Mouse (Mus musculus): ENCODE results near the gene Rasa3. TPM values are rescaled to one million over a fixed set of nuclear protein-coding genes. Genes with fewer than 3 reads are reported as not detected.

Rasa3 gene
- polyA plus RNA-seq, 2 experiments, result 10.1 to 15.8 TPM

DNA sequence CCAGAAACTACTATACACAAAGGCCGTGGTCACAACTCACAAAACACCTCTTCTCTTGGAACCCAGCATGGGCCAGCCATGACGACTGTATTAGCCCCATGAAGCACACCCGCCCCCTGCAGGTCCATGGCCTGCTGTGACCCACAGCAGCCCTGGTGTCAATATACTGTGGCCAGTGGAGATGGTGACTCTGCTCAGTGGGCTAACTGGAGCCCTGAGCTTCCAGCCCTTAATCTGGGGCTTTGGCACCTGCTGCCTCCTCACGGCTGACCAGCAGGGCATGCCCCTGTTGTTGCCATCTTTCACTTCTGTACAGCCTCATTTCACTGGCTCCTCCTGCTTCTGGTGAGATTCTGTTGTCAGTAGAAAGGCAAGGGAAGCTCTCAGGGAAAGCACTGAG, 4.2 kb downstream of the Rasa3 start:
- DNase-seq (ENCODE audit: low read depth in 3 of 3, low spot score in 3 of 3), result no peak
- H3K27ac ChIP-seq, result no peak overlapping the region

DNA sequence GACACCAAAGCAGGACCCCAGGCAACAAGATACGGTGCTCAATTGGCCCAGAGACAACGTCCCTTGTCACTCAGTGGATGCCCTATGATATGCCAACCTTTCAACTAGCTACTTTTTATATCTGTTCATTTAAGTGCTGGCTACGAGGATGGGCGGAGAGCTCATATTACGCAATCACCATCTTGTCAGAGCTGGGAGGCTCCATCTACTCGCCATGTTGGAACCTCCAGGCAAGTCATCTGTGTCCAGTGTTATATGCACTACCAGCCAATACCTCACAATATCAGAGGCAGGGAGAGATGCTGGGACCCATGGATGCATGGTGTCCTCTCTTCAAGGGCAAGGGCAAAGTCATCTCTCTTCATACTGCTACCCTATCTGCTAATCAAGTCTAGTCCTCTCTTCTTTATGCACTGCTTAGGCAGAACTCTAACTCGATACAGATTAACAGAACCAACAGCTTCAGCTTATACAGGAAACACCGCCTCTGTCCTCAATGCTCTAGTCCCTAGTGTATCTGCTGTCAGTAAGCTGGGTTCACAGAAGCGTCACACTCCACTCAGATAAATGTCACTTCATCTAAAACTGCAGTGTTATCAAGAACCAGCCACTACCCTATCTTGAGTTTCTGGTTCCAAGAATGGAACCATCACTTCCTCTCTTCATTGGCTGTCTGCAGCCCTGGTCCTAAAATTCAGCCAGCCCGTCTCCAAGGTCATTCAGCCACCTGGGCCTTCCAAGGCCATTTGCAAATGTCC, 6.0 kb downstream of the Rasa3 start:
- H3K9me3 ChIP-seq (ENCODE audit: control insufficient read depth, low read length), result no peaks in the 10 kb centered on the region
- no peaks in the 10 kb centered on the region for H3K27me3 ChIP-seq (ENCODE audit: control insufficient read depth, insufficient read depth, low read length)
- H3K36me3 ChIP-seq (replicated peaks; ENCODE audit: control insufficient read depth, insufficient read depth, low read depth), result no peaks in the 10 kb centered on the region
- 33% methylated on average over 10 of the region's 10 CpGs for WGBS (ENCODE audit: insufficient replicate concordance)
- H3K27ac ChIP-seq, result no peak overlapping the region
- ATAC-seq (ENCODE audit: insufficient read depth) (peak; percentile 58), DNase-seq (ENCODE audit: low read depth in 3 of 3, low spot score in 3 of 3) (no peak)
- H3K9ac ChIP-seq (replicated peaks), result no peak overlapping the region
- H3K4me3 ChIP-seq (ENCODE audit: insufficient read depth in 1 of 2, low read depth in 2 of 2, low read length in 2 of 2), result no peak overlapping the region
- TF ChIP-seq EP300 (IDR thresholded peaks at IDR 0.05; ENCODE audit: low read depth) (no peak), CTCF (IDR thresholded peaks at IDR 0.05; ENCODE audit: low read depth) (no peak)
- peaks cover 13 to 49% of the 10 kb centered on the region in 2 experiments for H3K4me1 ChIP-seq (replicated peaks; ENCODE audit: control insufficient read depth in 2 of 2, insufficient read depth in 2 of 2, low read length in 1 of 2)
- peak overlapping the region; percentile 1; the same call in 1 of the 2 replicates for H3K4me2 ChIP-seq (ENCODE audit: low read depth)

More for the DNA sequence above, 4.2 kb downstream of the Rasa3 start:
- peaks cover 19 to 53% of the 10 kb centered on the region in 2 experiments for H3K4me1 ChIP-seq (replicated peaks; ENCODE audit: control insufficient read depth in 2 of 2, insufficient read depth in 2 of 2, low read length in 1 of 2)
- TF ChIP-seq EP300 (IDR thresholded peaks at IDR 0.05; ENCODE audit: low read depth) (no peak), CTCF (IDR thresholded peaks at IDR 0.05; ENCODE audit: low read depth) (peak; percentile 47)
- H3K27me3 ChIP-seq (ENCODE audit: control insufficient read depth, insufficient read depth, low read length), result no peaks in the 10 kb centered on the region
- no peaks in the 10 kb centered on the region for H3K9me3 ChIP-seq (ENCODE audit: control insufficient read depth, low read length)
- no peak overlapping the region for H3K4me3 ChIP-seq (ENCODE audit: insufficient read depth in 1 of 2, low read depth in 2 of 2, low read length in 2 of 2)
- no peaks in the 10 kb centered on the region for H3K36me3 ChIP-seq (replicated peaks; ENCODE audit: control insufficient read depth, insufficient read depth, low read depth)
- no peak for ATAC-seq (ENCODE audit: insufficient read depth)
- 51% methylated on average over 4 of the region's 4 CpGs for WGBS (ENCODE audit: insufficient replicate concordance)
- H3K4me2 ChIP-seq (ENCODE audit: low read depth), result no peak overlapping the region
- no peak overlapping the region for H3K9ac ChIP-seq (replicated peaks)

DNA sequence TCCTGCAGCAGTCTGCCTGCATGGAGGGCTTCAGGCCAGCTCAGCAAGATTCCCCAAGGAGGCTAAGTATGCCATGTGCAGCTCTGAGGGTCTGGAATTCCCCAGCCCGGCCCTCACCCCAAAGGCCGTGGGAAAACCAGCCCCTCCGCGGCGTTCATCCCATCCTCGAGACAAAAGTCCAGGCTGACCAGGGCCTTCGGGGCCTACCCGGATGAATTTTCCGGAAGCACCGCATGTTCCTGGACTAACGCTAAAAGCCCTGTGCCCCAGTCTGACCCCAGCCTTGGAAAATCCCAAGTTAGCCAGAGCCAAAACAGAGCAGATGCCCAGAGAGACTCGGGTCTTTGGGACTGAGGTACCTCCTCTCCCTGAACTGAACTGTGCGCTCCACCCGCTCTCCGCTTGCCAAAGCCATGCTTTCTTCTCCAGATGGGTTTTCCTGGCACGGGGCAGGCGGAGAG, 7.4 kb downstream of the Rasa3 start:
- peaks cover 12 to 46% of the 10 kb centered on the region in 2 experiments for H3K4me1 ChIP-seq (replicated peaks; ENCODE audit: control insufficient read depth in 2 of 2, insufficient read depth in 2 of 2, low read length in 1 of 2)
- ATAC-seq (ENCODE audit: insufficient read depth), result no peak

DNA sequence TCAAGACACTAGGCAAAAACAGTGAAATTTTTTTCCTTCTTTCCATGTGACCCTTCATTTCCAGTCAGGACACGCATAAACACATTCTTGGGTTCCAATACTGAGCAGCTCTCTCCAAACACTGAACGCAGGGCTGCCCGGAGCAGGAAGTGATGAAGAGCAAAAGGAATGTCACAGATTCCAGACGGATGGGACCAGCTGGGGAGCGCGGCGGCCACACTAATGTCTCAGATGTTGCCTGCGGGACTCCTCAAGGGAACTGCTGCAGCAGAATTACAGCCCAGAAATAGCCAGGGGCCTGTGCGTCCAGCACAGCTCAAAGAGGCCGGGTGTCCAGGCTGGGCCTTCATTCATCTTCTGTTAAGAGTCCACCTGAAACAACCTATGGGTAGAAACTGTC, 9.0 kb downstream of the Rasa3 start:
- H3K4me2 ChIP-seq (ENCODE audit: low read depth), result no peak overlapping the region
- WGBS (ENCODE audit: insufficient replicate concordance), result 67% methylated on average over 10 of the region's 10 CpGs
- DNase-seq (ENCODE audit: low read depth in 3 of 3, low spot score in 3 of 3), result no peak
- no peaks in the 10 kb centered on the region for H3K36me3 ChIP-seq (replicated peaks; ENCODE audit: control insufficient read depth, insufficient read depth, low read depth)
- H3K4me1 ChIP-seq (replicated peaks; ENCODE audit: control insufficient read depth in 2 of 2, insufficient read depth in 2 of 2, low read length in 1 of 2), result peaks cover 8 to 40% of the 10 kb centered on the region in 2 experiments; a peak in 3 of 4 replicates
- ATAC-seq (ENCODE audit: insufficient read depth), result no peak
- TF ChIP-seq EP300 (IDR thresholded peaks at IDR 0.05; ENCODE audit: low read depth), result no peak
- no peak for TF ChIP-seq CTCF (IDR thresholded peaks at IDR 0.05; ENCODE audit: low read depth)
- no peaks in the 10 kb centered on the region for H3K27me3 ChIP-seq (ENCODE audit: control insufficient read depth, insufficient read depth, low read length)
- no peaks in the 10 kb centered on the region for H3K9me3 ChIP-seq (ENCODE audit: control insufficient read depth, low read length)
- H3K4me3 ChIP-seq (ENCODE audit: insufficient read depth in 1 of 2, low read depth in 2 of 2, low read length in 2 of 2), result no peak overlapping the region
- H3K9ac ChIP-seq (replicated peaks), result no peak overlapping the region
- no peak overlapping the region for H3K27ac ChIP-seq

More for the DNA sequence above, 7.4 kb downstream of the Rasa3 start:
- WGBS (ENCODE audit: insufficient replicate concordance), result 83% methylated on average over 17 of the region's 17 CpGs
- Histone ChIP-seq H3K27me3 (ENCODE audit: control insufficient read depth, insufficient read depth, low read length) (no peaks in the 10 kb centered on the region), H3K9ac (replicated peaks) (no peak overlapping the region), H3K9me3 (ENCODE audit: control insufficient read depth, low read length) (no peaks in the 10 kb centered on the region), H3K36me3 (replicated peaks; ENCODE audit: control insufficient read depth, insufficient read depth, low read depth) (no peaks in the 10 kb centered on the region), H3K4me2 (ENCODE audit: low read depth) (no peak overlapping the region), H3K4me3 (ENCODE audit: insufficient read depth in 1 of 2, low read depth in 2 of 2, low read length in 2 of 2) (no peak overlapping the region), H3K27ac (no peak overlapping the region)
- DNase-seq (ENCODE audit: low read depth in 3 of 3, low spot score in 3 of 3), result no peak
- TF ChIP-seq CTCF (IDR thresholded peaks at IDR 0.05; ENCODE audit: low read depth) (no peak), EP300 (IDR thresholded peaks at IDR 0.05; ENCODE audit: low read depth) (no peak)

DNA sequence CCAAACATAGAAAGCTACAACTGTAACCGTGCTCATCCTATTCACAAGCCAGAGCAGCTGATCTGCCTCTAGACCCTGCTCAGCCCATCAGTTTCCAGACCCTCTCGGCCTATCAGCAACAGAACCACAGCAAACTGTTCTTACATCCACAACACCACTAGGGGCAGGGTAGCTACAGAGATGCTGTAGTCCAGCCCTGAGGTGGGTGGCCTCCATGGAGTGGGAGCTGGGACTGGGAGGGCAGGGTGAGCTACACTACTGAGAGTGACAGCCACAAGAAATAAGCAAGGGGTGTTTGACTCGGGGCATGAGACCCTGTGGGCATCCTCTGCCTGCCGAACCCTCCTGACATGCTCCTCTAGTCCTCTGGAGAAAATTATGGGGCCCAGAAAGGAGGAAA, 9.5 kb downstream of the Rasa3 start:
- no peak overlapping the region for H3K4me3 ChIP-seq (ENCODE audit: insufficient read depth in 1 of 2, low read depth in 2 of 2, low read length in 2 of 2)
- no peak overlapping the region for H3K27ac ChIP-seq
- no peak overlapping the region for H3K9ac ChIP-seq (replicated peaks)
- no peak for ATAC-seq (ENCODE audit: insufficient read depth)
- no peak overlapping the region for H3K4me2 ChIP-seq (ENCODE audit: low read depth)
- no peaks in the 10 kb centered on the region for H3K36me3 ChIP-seq (replicated peaks; ENCODE audit: control insufficient read depth, insufficient read depth, low read depth)
- WGBS (ENCODE audit: insufficient replicate concordance), result 77% methylated on average over 4 of the region's 4 CpGs
- no peaks in the 10 kb centered on the region for H3K27me3 ChIP-seq (ENCODE audit: control insufficient read depth, insufficient read depth, low read length)
- no peak for DNase-seq (ENCODE audit: low read depth in 3 of 3, low spot score in 3 of 3)
- no peaks in the 10 kb centered on the region for H3K9me3 ChIP-seq (ENCODE audit: control insufficient read depth, low read length)
- TF ChIP-seq EP300 (IDR thresholded peaks at IDR 0.05; ENCODE audit: low read depth) (no peak), CTCF (IDR thresholded peaks at IDR 0.05; ENCODE audit: low read depth) (peak; percentile 49)
- peaks cover 8 to 40% of the 10 kb centered on the region in 2 experiments; a peak in 3 of 4 replicates for H3K4me1 ChIP-seq (replicated peaks; ENCODE audit: control insufficient read depth in 2 of 2, insufficient read depth in 2 of 2, low read length in 1 of 2)

All from liver, embryonic 14.5 days (tissue).